Mouse (Mus musculus) gastrocnemius, postnatal 25 days (tissue): ENCODE data around the gene Olfr1199. TPM values are rescaled to one million over a fixed set of nuclear protein-coding genes. Genes with fewer than 3 reads are reported as not detected.

Experiments used
- DNase-seq: peaks from one replicate; pipeline ENCODE4 v3.0.0; 2022
- long read RNA-seq, 2 experiments: library from polyadenylated mRNA; stranded (forward); transcript quantifications; one replicate each; pipeline ENCODE4 v2.0.0; 2021
- total RNA-seq, 2 experiments: library from RNA; stranded (reverse); gene quantifications; 1 replicate in 1 of 2; 2 replicates in 1 of 2; pipeline ENCODE4 v1.2.3; 2021

Gene Olfr1199
- total RNA-seq, result not detected
- long read RNA-seq, experiment 1, result 0 reads
- long read RNA-seq, experiment 2, result 0 reads

DNA sequence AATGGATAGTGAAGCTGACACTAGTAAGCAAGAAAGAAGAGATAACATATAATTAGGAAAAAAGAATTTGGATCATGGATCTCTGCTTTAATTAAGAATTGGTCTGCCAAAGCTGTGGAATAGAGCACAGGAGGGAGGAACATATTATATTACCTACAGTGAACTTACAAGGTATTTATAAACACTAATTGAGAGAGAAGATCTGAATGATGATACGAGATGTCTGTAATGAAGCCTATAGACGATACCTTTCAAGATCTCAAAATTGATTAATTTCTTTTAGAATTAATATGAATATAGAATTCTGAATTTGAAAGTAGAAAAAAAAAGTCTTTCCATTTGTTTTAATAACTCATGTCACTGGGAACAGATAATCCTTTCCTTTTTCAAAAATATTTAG lies at the start of gene Olfr1199:
Gene Olfr1199, minus strand, starts transcription at position 101 of the 400 bp plus-strand sequence.
- no peak for DNase-seq

DNA sequence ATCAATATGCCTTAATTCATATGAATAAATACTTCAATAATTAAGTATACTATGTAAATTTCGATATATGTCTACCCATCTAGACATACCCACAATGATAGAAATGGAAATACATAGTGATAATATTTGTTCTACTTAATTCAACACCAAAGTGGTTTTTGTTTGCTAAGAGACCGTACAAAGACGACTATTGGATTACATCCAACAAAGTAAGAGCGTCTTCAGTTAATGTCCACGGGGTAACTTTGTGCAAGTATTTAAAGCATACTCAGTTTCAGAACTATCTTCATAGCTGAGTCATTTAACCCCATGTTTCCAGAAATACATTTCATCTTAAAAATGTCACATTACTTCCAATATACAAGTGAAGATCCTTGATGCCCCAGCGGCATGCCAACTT lies 32.5 kb upstream of the Olfr1199 start, which contains the start of gene Olfr1201:
Gene Olfr1201, plus strand, starts transcription at position 301 of the 400 bp plus-strand sequence.
- DNase-seq, result no peak

DNA sequence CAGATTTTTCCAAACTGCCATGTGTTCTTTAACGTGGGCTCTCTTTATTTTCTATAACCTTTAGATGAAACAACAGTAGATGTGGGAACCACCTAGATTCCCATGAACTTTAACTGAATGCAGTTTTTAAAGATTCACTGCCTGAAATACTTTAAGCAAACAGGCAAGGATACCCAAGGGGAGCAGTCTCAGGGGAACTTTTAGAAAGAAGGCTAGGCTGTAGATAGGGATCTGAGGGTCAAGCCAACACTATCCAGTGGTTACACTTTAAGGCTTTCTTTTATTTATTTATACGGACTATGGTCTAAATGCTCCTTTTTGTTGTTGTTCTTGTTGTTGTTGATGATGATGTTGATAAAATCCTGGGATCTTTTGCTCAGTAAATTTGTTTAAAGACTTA lies 10.1 kb upstream of the Olfr1199 start, which contains the start of gene Olfr1200:
Gene Olfr1200, minus strand, starts transcription at position 101 of the 400 bp plus-strand sequence.
- no peak for DNase-seq

DNA sequence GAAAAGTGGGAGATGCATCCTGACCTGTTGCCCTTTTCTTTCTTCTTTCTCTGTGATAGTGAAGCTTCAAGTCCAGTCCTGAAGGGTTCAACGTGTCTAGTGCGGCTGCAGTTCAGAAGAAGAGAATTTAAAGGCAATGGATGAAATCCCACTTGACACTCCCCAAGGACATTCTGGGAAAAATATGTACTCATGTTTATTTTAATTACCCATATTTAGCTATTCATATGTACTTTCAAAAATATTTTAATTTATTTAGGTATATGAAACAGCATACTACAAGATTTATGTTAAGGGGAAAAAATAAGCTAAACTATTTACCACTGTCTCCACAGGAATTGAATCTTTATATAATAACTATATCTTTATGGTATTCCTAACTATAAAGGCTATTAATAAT lies 9.0 kb downstream of the Olfr1199 start, which contains the start of gene Olfr1198:
Gene Olfr1198, minus strand, starts transcription at position 101 of the 400 bp plus-strand sequence.
- DNase-seq, result no peak

DNA sequence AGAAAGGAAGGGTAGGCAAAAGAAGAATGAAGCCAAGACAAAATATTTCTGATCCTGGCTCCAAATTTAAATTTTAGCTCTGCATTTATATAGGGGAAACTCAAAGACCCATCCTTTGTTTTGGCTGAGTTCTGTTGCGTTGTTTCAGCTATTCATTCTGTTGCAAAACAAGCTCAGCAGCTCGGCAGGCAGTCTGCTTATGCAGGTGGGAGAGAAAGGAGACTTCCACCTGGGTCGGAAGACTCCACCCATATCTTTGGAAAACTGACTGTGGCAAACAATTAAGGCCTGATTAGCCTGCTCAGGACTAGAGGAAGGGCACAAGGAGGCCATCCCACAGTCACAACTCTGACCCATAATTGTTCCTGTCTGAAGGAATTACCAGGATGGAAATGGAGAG lies 16.9 kb downstream of the Olfr1199 start:
- DNase-seq, result no peak

DNA sequence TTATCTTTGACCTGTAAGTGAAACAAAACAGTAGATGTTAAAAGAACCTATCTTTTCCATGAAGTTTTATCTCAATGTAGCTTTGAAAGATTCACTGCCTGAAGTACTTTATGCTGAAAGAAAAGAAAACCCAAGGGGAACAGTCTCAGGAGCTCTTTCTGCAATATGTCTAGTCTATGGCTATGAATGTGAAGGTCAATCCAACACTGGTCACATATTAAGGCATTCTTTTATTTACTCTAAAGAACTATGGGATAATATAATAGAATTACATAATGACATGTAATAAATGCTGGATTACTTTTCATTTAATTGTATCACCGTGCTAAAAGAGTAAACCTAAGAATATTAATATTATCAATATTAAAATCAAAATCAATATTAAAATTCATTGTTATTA lies 28.0 kb downstream of the Olfr1199 start, which contains the start of gene Olfr1197:
Gene Olfr1197, minus strand, starts transcription at position 101 of the 400 bp plus-strand sequence.
- no peak for DNase-seq

DNA sequence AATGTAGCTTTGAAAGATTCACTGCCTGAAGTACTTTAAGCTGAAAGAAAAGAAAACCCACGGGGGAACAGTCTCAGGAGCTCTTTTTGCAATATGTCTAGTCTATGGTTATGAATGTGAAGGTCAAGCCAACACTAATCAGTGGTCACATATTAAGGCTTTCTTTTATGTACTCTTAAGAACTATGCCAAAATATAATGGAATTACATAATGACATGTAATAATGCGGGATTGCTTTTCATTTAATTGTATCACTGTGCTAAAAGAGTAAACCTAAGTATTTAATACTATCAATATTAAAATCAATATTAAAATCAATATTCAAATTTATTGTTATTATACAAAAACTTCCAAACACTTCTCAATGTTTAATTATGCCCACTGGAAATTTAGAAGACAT lies 55.8 kb downstream of the Olfr1199 start, which contains the start of gene Olfr1196:
Gene Olfr1196, minus strand, starts transcription at position 101 of the 400 bp plus-strand sequence.
- no peak for DNase-seq

Other genes starting within 250 kb of the Olfr1199 start
- gene Olfr1186, start 241.9 kb downstream of the Olfr1199 start, total RNA-seq, result not detected
- gene Olfr1188, start 203.5 kb downstream of the Olfr1199 start, total RNA-seq, result not detected
- not detected for gene Olfr1189, start 174.0 kb downstream of the Olfr1199 start, total RNA-seq
- gene Olfr1191-ps1, start 119.9 kb downstream of the Olfr1199 start, total RNA-seq, result under 1 TPM in 1 of 2 experiments, not detected in 1; 0.05 TPM
- gene Olfr1192-ps1, start 112.0 kb downstream of the Olfr1199 start, total RNA-seq, result not detected
- gene Olfr1193, start 84.8 kb downstream of the Olfr1199 start, total RNA-seq, result not detected
- gene Olfr1195, start 71.3 kb downstream of the Olfr1199 start, total RNA-seq, result not detected
- gene Olfr1196, start 55.9 kb downstream of the Olfr1199 start, total RNA-seq, result not detected
- gene Olfr1197, start 28.1 kb downstream of the Olfr1199 start, total RNA-seq, result not detected
- not detected for gene Olfr1198, start 9.1 kb downstream of the Olfr1199 start, total RNA-seq
- gene Olfr1200, start 10.0 kb upstream of the Olfr1199 start, total RNA-seq, result not detected
- gene Olfr1201, start 32.6 kb upstream of the Olfr1199 start, total RNA-seq, result not detected
- not detected for gene Olfr1202, start 54.0 kb upstream of the Olfr1199 start, total RNA-seq
- not detected for gene Olfr1205, start 69.3 kb upstream of the Olfr1199 start, total RNA-seq
- gene Olfr1204, start 88.8 kb upstream of the Olfr1199 start, total RNA-seq, result not detected
- not detected for gene Olfr1206, start 102.8 kb upstream of the Olfr1199 start, total RNA-seq
- gene Olfr1208, start 141.8 kb upstream of the Olfr1199 start, total RNA-seq, result not detected
- gene Olfr1209, start 154.7 kb upstream of the Olfr1199 start, total RNA-seq, result not detected
- gene Olfr1211, start 177.6 kb upstream of the Olfr1199 start, total RNA-seq, result not detected
- gene Olfr1212, start 193.5 kb upstream of the Olfr1199 start, total RNA-seq, result not detected
- not detected for gene Gm13762, start 219.8 kb upstream of the Olfr1199 start, total RNA-seq
- gene Olfr1214, start 232.2 kb upstream of the Olfr1199 start, total RNA-seq, result not detected
- not detected for gene Olfr1215, start 246.5 kb upstream of the Olfr1199 start, total RNA-seq